Mouse (Mus musculus) spleen, adult 2 months (tissue): ENCODE data around the gene Ppp1r18.

ENCODE experiments used
- CTCF ChIP-seq: fragments of 200-500 bp; IDR thresholded peaks from 2 replicates; pipeline ENCODE4 v1.5.1; 2011; ENCODE audit warnings: mild to moderate bottlenecking, inconsistent platforms; ENCODE audit not compliant: insufficient read depth, insufficient read length, insufficient replicate concordance; ENCODE audit errors: extremely low read depth
- POLR2A ChIP-seq: fragments of 200-500 bp; IDR thresholded peaks from 2 replicates; pipeline ENCODE4 v1.6.1; 2011; ENCODE audit warnings: low read depth, low read length, inconsistent platforms

DNA sequence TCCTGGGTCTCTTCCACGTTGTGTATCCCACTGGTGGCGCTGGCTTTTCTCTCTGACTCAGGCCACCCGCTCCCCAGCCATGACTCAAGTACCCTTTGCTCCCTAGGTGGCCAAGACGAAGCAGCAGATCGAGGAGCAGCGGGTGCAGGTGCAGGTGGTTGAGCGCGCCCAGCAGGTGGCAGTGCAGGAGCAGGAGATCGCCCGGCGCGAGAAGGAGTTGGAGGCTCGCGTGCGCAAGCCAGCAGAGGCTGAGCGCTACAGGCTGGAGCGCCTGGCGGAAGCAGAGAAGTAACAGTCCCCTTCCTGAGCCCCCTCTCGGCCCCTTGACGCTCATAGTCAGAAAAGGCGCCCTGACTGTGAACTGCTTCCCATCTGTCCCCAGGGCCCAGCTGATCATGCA is 35.7 kb upstream of the Ppp1r18 start:
- TF ChIP-seq CTCF (peak; percentile 99), POLR2A (no peak)
